Mouse (Mus musculus) liver, embryonic 15.5 days (tissue): ENCODE results near the gene Ankrd52. TPM values are rescaled to one million over a fixed set of nuclear protein-coding genes. Genes with fewer than 3 reads are reported as not detected.

Source experiments
- ATAC-seq: fragments of 200-750 bp; cut with Nextera tagmentation; 2 replicates; pipeline ENCODE4 v1.8.0; 2017; ENCODE audit warnings: moderate number of reproducible peaks, mild to moderate bottlenecking, moderate library complexity; ENCODE audit not compliant: insufficient read depth
- H3K27ac ChIP-seq: fragments of 300-500 bp; sonication (generic); replicated peaks from 2 replicates; pipeline ENCODE4 v1.5.1; 2015; ENCODE audit warnings: mild to moderate bottlenecking, inconsistent platforms
- H3K27me3 ChIP-seq: fragments of 300-500 bp; sonication (generic); 2 replicates; pipeline ENCODE4 v1.6.1; 2015; ENCODE audit warnings: mild to moderate bottlenecking, inconsistent platforms
- H3K36me3 ChIP-seq: fragments of 300-500 bp; sonication (generic); replicated peaks from 2 replicates; pipeline ENCODE4 v1.6.1; 2015; ENCODE audit warnings: moderate library complexity, mild to moderate bottlenecking, inconsistent platforms
- H3K4me1 ChIP-seq: fragments of 300-500 bp; sonication (generic); replicated peaks from 2 replicates; pipeline ENCODE4 v1.6.1; 2015; ENCODE audit warnings: inconsistent platforms
- H3K4me2 ChIP-seq: fragments of 300-500 bp; sonication (generic); 2 replicates; pipeline ENCODE4 v1.6.1; 2015; ENCODE audit warnings: moderate library complexity, mild to moderate bottlenecking, inconsistent platforms
- H3K4me3 ChIP-seq: fragments of 300-500 bp; sonication (generic); replicated peaks from 2 replicates; pipeline ENCODE4 v1.5.1; 2015; ENCODE audit warnings: mild to moderate bottlenecking, inconsistent platforms
- H3K9ac ChIP-seq: fragments of 300-500 bp; sonication (generic); 2 replicates; pipeline ENCODE4 v1.6.1; 2015; ENCODE audit warnings: moderate library complexity, mild to moderate bottlenecking, inconsistent platforms
- H3K9me3 ChIP-seq: fragments of 300-500 bp; sonication (generic); replicated peaks from 2 replicates; pipeline ENCODE4 v1.6.1; 2016; ENCODE audit warnings: inconsistent platforms
- WGBS: fragments of 180-500 bp; shearing (Covaris S2); methylation state at CpG from one replicate; pipeline ENCODE4 v1.1.7; 2015; ENCODE audit warnings: mixed read lengths; ENCODE audit not compliant: insufficient replicate concordance; 5-methylcytosine and 5-hydroxymethylcytosine counted together
- polyA plus RNA-seq: library from polyadenylated mRNA; unstranded; fragments of >200 nt; fragmentation: Nextera tagmentation; extraction: Ambion mirVana; gene quantifications from 2 replicates; pipeline ENCODE4 v1.2.1, GENCODE M21; 2015

Gene Ankrd52
- polyA plus RNA-seq, 1 experiment from 2014 or later = 4.9 TPM

DNA sequence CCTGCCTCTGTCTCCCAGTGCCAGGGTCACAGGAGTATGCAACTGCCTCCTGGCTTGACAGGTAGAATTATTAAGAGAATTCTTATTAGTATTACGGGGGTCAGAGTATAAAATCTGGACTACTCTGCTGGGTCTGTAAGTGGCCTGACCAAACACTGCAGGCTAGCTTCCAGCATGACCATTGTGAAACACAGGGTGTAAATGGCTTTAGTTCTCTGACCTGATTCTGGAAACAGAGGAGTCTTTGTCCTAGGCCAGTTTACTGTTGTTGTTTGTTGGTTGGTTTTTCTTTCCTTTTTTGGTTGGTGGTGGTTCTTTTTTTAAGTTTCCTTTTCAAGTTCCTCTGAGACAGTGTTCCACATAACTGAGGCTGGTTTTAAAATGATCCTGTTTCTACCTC, 33.5 kb upstream of the Ankrd52 start:
- Histone ChIP-seq H3K27ac (peak overlapping the region; percentile 89), H3K4me1 (peaks cover 84% of the 10 kb centered on the region), H3K4me2 (no peak overlapping the region), H3K4me3 (no peak overlapping the region), H3K27me3 (no peaks in the 10 kb centered on the region), H3K36me3 (peaks cover 44% of the 10 kb centered on the region), H3K9ac (no peak overlapping the region), H3K9me3 (no peaks in the 10 kb centered on the region)
- 94% methylated on average over 1 of the region's 1 CpGs for WGBS
- no peak for ATAC-seq

DNA sequence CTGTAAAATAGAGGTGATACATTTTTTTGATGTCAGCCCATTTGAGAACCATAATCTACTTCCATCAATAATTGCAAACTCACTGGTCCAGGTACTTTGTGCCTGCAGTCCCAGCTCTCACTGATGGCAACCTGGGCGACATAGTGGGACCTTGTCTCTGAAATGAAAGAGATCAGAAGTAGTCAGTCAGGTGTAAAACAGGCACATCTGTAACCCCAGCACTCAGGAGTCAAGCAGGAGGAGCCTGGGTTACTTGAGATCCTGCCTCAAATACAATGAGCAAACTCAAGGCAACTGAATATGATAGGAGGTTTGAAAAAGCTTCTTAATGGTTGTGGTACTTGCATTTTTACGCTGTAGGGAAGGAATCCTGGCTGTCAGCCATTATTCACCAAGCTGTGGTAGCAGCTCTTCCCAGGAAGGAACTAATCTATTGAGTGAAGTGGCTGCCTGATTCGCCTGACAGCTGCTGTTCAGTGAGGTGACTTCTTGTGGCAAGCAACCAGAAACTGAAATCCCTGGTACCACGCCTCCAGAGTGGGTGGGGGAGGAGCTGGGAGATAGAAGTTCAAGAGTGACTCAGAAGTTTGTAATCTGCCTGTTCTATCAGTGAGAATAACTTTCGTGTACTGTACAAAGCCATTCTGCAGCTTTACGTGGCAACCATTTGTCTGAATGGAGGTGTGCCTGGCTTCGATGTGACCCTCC, 32.2 kb upstream of the Ankrd52 start:
- WGBS = 11% methylated on average over 7 of the region's 7 CpGs
- no peaks in the 10 kb centered on the region for H3K9me3 ChIP-seq
- H3K4me1 ChIP-seq = peaks cover 71% of the 10 kb centered on the region
- peak overlapping the region; percentile 66 for H3K4me2 ChIP-seq
- no peaks in the 10 kb centered on the region for H3K27me3 ChIP-seq
- peaks cover 48% of the 10 kb centered on the region for H3K36me3 ChIP-seq
- peak overlapping the region; percentile 89 for H3K27ac ChIP-seq
- ATAC-seq = peak; percentile 87
- peak overlapping the region; percentile 22; the same call in 1 of the 2 replicates for H3K9ac ChIP-seq
- H3K4me3 ChIP-seq = peak overlapping the region; percentile 36

DNA sequence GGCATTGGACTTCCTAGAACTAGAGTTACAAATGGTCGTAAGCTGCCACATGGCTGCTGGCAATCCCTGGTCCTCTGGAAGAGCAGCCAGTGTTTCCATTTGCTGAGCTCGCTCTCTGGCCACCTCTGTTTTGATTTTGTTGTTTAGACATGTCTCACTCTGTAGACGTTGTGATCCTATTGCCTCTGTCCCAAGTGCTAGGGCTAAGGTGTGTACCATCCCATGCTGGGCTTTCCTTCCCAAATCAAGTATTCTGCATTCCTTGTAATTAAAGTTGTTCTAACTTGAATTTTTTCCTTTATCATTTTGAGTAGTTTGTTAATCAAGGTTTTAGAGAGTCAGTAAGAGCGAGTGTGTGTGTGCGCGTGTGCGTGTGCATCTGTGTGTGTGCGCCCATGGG, 29.4 kb upstream of the Ankrd52 start:
- no peak overlapping the region for H3K9ac ChIP-seq
- H3K27me3 ChIP-seq = no peaks in the 10 kb centered on the region
- ATAC-seq = no peak
- H3K4me2 ChIP-seq = no peak overlapping the region
- H3K4me3 ChIP-seq = no peak overlapping the region
- peaks cover 44% of the 10 kb centered on the region for H3K4me1 ChIP-seq
- H3K27ac ChIP-seq = no peak overlapping the region
- peaks cover 57% of the 10 kb centered on the region for H3K36me3 ChIP-seq
- H3K9me3 ChIP-seq = no peaks in the 10 kb centered on the region
- 84% methylated on average over 8 of the region's 8 CpGs for WGBS

DNA sequence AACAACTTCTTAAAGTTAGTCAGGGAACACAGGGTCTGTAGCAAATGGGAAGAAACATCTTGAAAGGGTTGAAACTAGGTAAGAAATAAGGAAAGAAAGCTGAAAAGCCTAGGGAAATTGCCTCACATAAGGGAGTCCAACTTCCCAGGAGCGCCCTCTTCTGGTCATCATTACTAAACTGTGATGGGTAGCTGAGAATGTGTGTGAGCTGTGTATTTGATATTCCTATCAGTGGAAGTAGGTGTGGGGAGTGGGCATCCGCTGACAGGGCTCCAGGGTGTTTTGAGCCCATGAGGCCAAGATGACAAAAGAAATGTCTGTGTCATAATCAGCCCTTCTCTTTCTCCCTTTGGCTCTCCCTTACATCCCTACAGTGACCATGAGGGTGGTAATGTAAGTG, 18.1 kb upstream of the Ankrd52 start:
- no peaks in the 10 kb centered on the region for H3K4me1 ChIP-seq
- no peaks in the 10 kb centered on the region for H3K27me3 ChIP-seq
- H3K4me3 ChIP-seq = no peak overlapping the region
- ATAC-seq = 0 out of 2 replicates have a peak, but pooled peaks have one; percentile 23
- H3K36me3 ChIP-seq = peaks cover 99% of the 10 kb centered on the region
- no peak overlapping the region for H3K9ac ChIP-seq
- H3K27ac ChIP-seq = no peak overlapping the region
- 35% methylated on average over 2 of the region's 2 CpGs for WGBS
- no peaks in the 10 kb centered on the region for H3K9me3 ChIP-seq
- no peak overlapping the region for H3K4me2 ChIP-seq

DNA sequence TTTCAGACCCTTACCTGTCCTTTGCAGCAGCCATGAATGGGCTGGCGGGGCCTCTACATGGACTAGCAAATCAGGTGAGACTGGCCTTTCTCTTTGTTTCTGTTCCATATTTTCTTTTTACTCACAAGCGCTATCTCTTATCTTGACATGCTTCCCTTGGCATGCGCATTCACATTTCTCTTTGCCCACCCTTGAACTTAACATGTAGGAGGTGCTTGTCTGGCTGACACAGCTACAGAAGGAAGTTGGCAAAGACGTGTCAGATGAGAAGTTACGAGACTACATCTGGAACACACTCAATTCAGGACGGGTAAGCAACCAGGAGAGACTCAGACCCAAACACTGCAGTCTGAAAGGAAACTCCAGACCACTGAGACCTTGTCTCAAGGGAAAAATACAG, 17.7 kb upstream of the Ankrd52 start:
- Histone ChIP-seq H3K27me3 (no peaks in the 10 kb centered on the region), H3K4me2 (no peak overlapping the region), H3K9me3 (no peaks in the 10 kb centered on the region), H3K36me3 (peaks cover 99% of the 10 kb centered on the region), H3K4me1 (no peaks in the 10 kb centered on the region), H3K9ac (no peak overlapping the region), H3K27ac (no peak overlapping the region), H3K4me3 (no peak overlapping the region)
- 79% methylated on average over 6 of the region's 6 CpGs for WGBS
- ATAC-seq = no peak

DNA sequence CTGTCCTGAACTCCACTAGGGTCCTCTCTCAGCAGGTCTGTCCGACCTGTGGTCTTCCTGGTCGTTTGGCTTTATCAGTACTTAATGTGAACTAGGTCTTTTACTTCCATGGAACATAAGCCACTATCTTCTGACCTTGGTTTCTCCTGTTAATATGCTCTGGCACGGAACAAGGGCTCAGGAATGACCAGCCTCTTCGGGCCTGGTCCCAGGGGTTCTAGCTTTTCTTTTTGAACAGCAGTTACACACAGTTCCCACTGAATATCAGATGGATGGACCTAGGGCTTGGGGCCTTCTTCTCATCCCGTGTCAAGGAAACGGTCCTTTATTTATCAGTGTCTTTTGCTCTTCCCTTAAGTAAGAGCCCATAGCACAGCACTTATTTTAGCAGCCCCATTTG, 15.1 kb upstream of the Ankrd52 start:
- H3K27me3 ChIP-seq = no peaks in the 10 kb centered on the region
- 84% methylated on average over 6 of the region's 6 CpGs for WGBS
- peaks cover 86% of the 10 kb centered on the region for H3K36me3 ChIP-seq
- no peak for ATAC-seq
- H3K4me1 ChIP-seq = peaks cover 9% of the 10 kb centered on the region; the same call in 1 of the 2 replicates
- H3K27ac ChIP-seq = no peak overlapping the region
- no peaks in the 10 kb centered on the region for H3K9me3 ChIP-seq
- H3K4me2 ChIP-seq = no peak overlapping the region
- H3K4me3 ChIP-seq = no peak overlapping the region
- H3K9ac ChIP-seq = no peak overlapping the region

DNA sequence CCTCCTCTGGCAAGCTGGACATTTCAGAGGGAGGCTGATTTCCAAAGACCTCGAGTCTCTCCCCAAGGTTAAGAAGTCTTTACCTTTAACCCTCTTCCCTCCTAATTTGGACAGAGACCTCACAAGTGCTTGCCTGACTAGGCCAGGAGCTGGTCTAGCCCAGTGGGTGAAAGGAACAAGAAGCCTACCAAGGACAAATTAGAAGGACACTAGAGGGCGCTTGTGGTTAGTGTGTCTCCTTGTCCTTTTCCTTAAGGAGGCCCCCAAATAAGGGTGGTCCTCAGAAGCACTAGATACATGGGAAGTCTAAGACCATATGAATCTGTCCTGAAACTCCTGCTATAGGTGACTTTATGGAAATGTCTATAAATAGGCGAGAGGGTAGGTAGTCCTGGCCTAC, 14.3 kb upstream of the Ankrd52 start:
- Histone ChIP-seq H3K9ac (no peak overlapping the region), H3K27me3 (no peaks in the 10 kb centered on the region), H3K4me2 (no peak overlapping the region), H3K4me3 (no peak overlapping the region), H3K27ac (no peak overlapping the region), H3K4me1 (peaks cover 16% of the 10 kb centered on the region), H3K36me3 (peaks cover 78% of the 10 kb centered on the region), H3K9me3 (no peaks in the 10 kb centered on the region)
- ATAC-seq = no peak
- 39% methylated on average over 3 of the region's 3 CpGs for whole genome bisulfite sequencing

DNA sequence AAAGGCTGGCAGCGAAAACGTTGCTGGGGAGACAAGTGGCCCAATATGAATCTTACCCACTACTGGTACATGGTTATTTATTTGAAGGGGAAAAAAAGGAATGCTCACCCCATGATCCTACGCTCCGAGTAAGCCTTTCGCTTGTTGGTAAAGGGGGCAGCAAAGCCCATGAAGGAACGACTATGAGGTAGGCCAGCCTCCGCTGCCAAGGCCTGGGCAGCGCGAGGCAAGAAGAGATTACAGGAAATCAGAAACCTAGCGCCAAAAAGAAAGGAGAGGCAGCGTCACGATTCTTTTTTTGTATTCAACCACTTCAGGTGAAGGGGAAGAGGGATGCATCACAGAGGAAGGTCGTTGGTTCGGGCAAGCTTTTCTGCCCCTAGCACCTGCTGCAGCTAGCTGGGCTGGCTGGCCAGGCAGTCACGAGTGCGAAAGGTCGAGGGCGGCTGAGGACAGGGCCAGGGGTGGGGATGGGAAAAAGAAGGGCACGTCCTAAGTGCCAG, 9.0 kb upstream of the Ankrd52 start:
- Histone ChIP-seq H3K36me3 (peaks cover 25% of the 10 kb centered on the region), H3K4me1 (peaks cover 41% of the 10 kb centered on the region), H3K4me2 (peak overlapping the region; percentile 91), H3K27me3 (no peaks in the 10 kb centered on the region), H3K9me3 (no peaks in the 10 kb centered on the region), H3K9ac (peak overlapping the region; percentile 72), H3K27ac (peak overlapping the region; percentile 92), H3K4me3 (peak overlapping the region; percentile 83)
- ATAC-seq = no peak; the same call in 1 of the 2 replicates
- 21% methylated on average over 19 of the region's 19 CpGs for WGBS

DNA sequence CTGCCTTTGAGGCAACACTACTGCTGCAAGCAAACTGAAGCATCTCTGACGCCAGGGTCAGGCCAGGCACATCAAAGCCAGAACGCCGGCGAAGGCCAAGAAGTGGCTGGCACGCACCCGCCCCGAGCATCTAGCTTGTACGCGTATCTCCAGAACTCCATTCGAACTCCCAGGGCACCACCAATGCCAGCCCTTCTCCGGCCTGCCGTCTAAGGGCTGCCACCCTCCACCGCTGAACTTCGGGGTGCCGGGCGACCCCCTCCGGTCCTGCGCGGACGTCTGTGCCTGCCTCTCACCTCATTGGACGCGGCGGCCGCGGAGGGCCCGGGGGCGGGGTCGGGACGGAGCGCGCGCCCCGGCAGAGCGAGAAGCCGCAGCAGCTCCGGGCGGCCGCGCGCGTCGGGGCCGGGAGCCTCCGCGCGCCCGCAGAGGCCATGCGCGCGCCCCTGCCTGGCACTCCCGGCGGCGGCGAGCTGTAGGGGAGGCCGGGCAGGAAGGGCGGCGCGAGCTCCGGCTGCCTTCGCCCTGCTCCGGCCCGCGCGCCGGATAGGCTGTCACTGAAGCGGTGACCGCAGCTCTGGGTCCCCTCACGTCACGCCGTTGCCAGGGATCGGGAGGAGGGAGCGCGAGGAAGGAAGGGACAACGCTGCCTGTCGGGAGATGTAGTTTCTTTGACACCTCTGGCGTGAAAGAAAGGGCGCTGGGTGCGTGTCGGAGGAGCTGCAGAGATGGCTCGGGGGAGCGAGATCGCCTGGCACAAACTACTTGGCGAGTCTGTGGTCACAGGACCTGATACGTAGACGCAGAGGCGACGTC, 8.3 kb upstream of the Ankrd52 start, which contains the start of gene Coq10a:
Gene Coq10a (minus strand): TSS at position 596 of the 816 bp plus-strand sequence.
- peak within 1 kb of the TSS; percentile 91 for H3K4me2 ChIP-seq
- no peaks in the 10 kb centered on the region for H3K9me3 ChIP-seq
- peak within 1 kb of the TSS; percentile 83 for H3K4me3 ChIP-seq
- peaks cover 18% of the 10 kb centered on the region for H3K36me3 ChIP-seq
- H3K4me1 ChIP-seq = peaks cover 47% of the 10 kb centered on the region
- WGBS = under 1% methylated on average over 87 of the region's 87 CpGs
- peak within 1 kb of the TSS; percentile 92 for H3K27ac ChIP-seq
- peak; percentile 90 for ATAC-seq
- H3K27me3 ChIP-seq = no peaks in the 10 kb centered on the region
- H3K9ac ChIP-seq = peak within 1 kb of the TSS; percentile 72

DNA sequence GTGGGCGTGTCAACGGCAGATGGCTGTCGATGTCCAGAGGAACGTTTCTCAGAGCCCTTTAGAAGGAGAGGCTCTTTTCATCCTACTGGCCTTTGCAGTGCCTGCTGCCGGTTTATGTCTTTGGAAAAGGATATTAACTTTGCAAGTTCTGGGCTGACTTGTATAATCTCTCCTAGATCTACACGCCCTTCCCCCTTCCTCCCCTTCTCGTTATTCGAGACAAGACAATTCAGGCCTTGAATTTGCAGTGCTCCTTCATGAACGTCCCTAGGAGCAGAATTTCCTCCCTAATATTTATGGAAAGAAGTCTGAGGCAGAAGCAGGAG, 7.7 kb upstream of the Ankrd52 start:
- Histone ChIP-seq H3K36me3 (peaks cover 12% of the 10 kb centered on the region), H3K4me3 (peak overlapping the region; percentile 83), H3K9me3 (no peaks in the 10 kb centered on the region), H3K4me1 (peaks cover 49% of the 10 kb centered on the region), H3K4me2 (peak overlapping the region; percentile 91), H3K27ac (peak overlapping the region; percentile 92), H3K27me3 (no peaks in the 10 kb centered on the region), H3K9ac (peak overlapping the region; percentile 72)
- 2% methylated on average over 9 of the region's 9 CpGs for WGBS
- no peak for ATAC-seq

DNA sequence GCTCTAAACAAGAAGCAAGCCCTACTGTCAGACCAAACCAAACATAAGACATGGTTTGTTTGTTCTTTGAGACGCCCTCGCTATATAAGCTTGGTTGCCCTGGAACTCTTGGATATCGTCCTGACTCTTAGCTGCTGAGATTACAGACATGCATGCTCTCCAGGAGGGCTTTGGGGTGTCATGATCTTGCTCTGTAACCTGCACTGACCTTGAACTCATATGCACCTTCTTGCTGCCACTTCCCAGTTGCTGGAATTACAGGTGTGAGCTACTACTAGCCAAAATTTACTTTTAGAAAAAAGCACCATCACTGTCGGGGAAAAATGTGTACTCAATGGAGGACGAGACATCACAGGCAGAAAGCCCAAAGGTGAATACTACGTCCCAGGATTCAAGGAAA, 7.3 kb upstream of the Ankrd52 start:
- H3K4me2 ChIP-seq = peak overlapping the region; percentile 91
- no peaks in the 10 kb centered on the region for H3K9me3 ChIP-seq
- H3K4me1 ChIP-seq = peaks cover 49% of the 10 kb centered on the region
- peak overlapping the region; percentile 83 for H3K4me3 ChIP-seq
- 68% methylated on average over 6 of the region's 6 CpGs for WGBS
- H3K27ac ChIP-seq = peak overlapping the region; percentile 92
- ATAC-seq = no peak
- H3K27me3 ChIP-seq = no peaks in the 10 kb centered on the region
- peak overlapping the region; percentile 72 for H3K9ac ChIP-seq
- H3K36me3 ChIP-seq = peaks cover 10% of the 10 kb centered on the region
